Mouse (Mus musculus): ENCODE data around the gene Dclk2. TPM values are rescaled to one million over a fixed set of nuclear protein-coding genes. Genes with fewer than 3 reads are reported as not detected.
A peak's percentile ranks its signal among the peaks of the same experiment; 100 is the strongest.

Gene Dclk2
- polyA plus RNA-seq, 1 experiment, result 3.5 TPM

DNA sequence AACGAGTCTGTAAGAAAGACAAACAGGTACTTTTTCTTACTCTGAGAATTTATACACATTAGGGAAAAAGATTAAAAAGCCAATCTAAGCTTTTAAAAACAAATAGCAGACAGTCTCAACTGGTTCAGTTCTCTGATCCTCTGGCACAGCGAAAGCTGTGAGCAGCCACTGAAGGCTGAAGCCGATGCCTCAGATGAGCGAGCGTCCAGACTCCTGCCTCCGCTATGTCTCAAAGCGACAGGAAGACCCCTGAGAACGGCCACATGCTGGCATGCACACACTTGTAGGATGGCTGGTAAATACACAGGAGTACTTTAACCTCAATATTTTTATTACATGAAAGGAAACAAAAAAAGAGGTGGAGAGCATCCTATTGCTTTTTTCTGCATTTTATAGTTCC, 160.8 kb downstream of the Dclk2 start:
- TF ChIP-seq POLR2A (IDR thresholded peaks at IDR 0.05; ENCODE audit: borderline replicate concordance, extremely low read depth, low read depth, low read length) (no peak), CTCF (IDR thresholded peaks at IDR 0.05; ENCODE audit: insufficient read depth, low read length) (no peak)
- Histone ChIP-seq H3K4me1 (ENCODE audit: control insufficient read depth, insufficient read depth, low read length) (no peaks in the 10 kb centered on the region), H3K4me3 (replicated peaks; ENCODE audit: extremely low read depth, low read depth, low read length) (no peak overlapping the region)
- no peak for DNase-seq
- WGBS, result 85% methylated on average over 8 of the region's 8 CpGs

GRCm38 (mm10) chr3:86759383-86759782, 161.3 kb downstream of the Dclk2 start:
- no peak for DNase-seq
- H3K4me3 ChIP-seq (replicated peaks; ENCODE audit: extremely low read depth, low read depth, low read length), result no peak overlapping the region
- H3K4me1 ChIP-seq (ENCODE audit: control insufficient read depth, insufficient read depth, low read length), result no peaks in the 10 kb centered on the region
- 82% methylated on average over 1 of the region's 1 CpGs for WGBS
- TF ChIP-seq CTCF (IDR thresholded peaks at IDR 0.05; ENCODE audit: insufficient read depth, low read length), result no peak
- TF ChIP-seq POLR2A (IDR thresholded peaks at IDR 0.05; ENCODE audit: borderline replicate concordance, extremely low read depth, low read depth, low read length), result no peak

DNA sequence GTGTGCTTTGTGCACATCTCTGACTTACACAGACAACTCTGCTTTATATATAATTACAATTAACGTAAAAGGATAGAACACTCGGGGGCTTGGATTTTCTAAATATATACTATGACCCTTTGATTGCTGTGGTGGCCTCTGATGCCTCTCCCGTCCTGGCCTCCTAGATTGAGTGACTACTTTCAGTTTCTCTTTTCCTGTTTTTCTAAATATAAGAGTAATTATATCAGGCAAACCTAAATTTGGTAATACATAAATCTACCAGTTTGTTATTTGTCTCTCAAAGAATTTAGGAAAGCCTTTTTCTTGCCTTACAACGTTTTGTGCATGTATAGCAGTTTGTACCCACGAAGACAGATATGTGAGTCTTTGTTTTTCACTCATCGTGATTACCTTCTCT, 161.9 kb downstream of the Dclk2 start:
- no peak for TF ChIP-seq POLR2A (IDR thresholded peaks at IDR 0.05; ENCODE audit: borderline replicate concordance, extremely low read depth, low read depth, low read length)
- TF ChIP-seq CTCF (IDR thresholded peaks at IDR 0.05; ENCODE audit: insufficient read depth, low read length), result no peak
- Histone ChIP-seq H3K4me3 (replicated peaks; ENCODE audit: extremely low read depth, low read depth, low read length) (peak overlapping the region; percentile 45), H3K4me1 (ENCODE audit: control insufficient read depth, insufficient read depth, low read length) (no peaks in the 10 kb centered on the region)
- WGBS, result 58% methylated on average over 6 of the region's 6 CpGs
- DNase-seq, result no peak

GRCm38 (mm10) chr3:86756548-86756947, 164.1 kb downstream of the Dclk2 start:
- H3K4me3 ChIP-seq (replicated peaks; ENCODE audit: extremely low read depth, low read depth, low read length), result no peak overlapping the region
- H3K4me1 ChIP-seq (ENCODE audit: control insufficient read depth, insufficient read depth, low read length), result no peaks in the 10 kb centered on the region
- WGBS, result 65% methylated on average over 1 of the region's 1 CpGs
- DNase-seq, result no peak
- TF ChIP-seq POLR2A (IDR thresholded peaks at IDR 0.05; ENCODE audit: borderline replicate concordance, extremely low read depth, low read depth, low read length), result no peak

GRCm38 (mm10) chr3:86754595-86755557, 165.8 kb downstream of the Dclk2 start:
- Histone ChIP-seq H3K4me3 (replicated peaks; ENCODE audit: extremely low read depth, low read depth, low read length) (no peak overlapping the region), H3K4me1 (ENCODE audit: control insufficient read depth, insufficient read depth, low read length) (no peaks in the 10 kb centered on the region)
- WGBS, result 82% methylated on average over 14 of the region's 14 CpGs
- TF ChIP-seq POLR2A (IDR thresholded peaks at IDR 0.05; ENCODE audit: borderline replicate concordance, extremely low read depth, low read depth, low read length) (no peak), CTCF (IDR thresholded peaks at IDR 0.05; ENCODE audit: insufficient read depth, low read length) (no peak)
- DNase-seq, result no peak

DNA sequence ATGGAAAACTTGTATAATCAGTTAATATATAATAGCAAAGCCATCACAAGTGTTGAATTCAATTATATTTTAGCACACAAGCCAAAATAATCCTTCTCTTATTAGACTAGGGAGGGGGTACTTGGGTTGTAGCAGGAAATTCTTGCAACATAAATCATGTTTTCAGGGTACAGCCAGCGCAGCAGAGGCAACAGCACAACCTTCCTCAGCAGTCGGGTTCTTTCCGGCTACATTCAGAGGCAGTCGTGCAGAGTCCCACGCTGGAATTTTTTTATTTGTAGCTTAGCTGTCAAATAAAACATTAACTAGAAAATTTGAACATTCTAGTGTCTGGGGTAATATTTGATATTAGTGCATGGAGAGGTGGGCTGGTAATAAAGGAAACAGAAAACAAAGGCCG, 166.5 kb downstream of the Dclk2 start:
- Histone ChIP-seq H3K4me1 (ENCODE audit: control insufficient read depth, insufficient read depth, low read length) (no peaks in the 10 kb centered on the region), H3K4me3 (replicated peaks; ENCODE audit: extremely low read depth, low read depth, low read length) (no peak overlapping the region)
- no peak for DNase-seq
- 43% methylated on average over 6 of the region's 6 CpGs for WGBS
- no peak for TF ChIP-seq CTCF (IDR thresholded peaks at IDR 0.05; ENCODE audit: insufficient read depth, low read length)
- TF ChIP-seq POLR2A (IDR thresholded peaks at IDR 0.05; ENCODE audit: borderline replicate concordance, extremely low read depth, low read depth, low read length), result no peak

DNA sequence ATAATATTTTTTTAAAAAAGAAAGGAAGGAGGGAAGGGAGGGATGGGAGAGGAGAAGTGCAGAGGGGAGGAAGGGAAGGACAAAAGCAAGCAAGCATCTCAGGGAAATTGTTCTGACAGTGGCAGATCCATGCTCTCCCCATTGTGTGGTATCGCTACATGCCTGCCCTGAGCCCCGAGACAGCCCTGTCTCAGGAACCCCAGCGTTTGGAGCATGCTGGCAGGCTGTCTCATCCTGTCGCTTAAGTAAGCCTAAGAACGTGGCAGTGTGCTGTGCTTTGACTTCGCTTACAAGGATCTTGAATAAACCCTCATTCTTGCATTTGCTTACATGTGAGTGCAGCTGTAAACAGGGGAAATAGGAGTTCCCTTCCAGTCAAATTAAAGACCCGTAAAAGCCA, 170.0 kb downstream of the Dclk2 start:
- no peak for DNase-seq
- no peaks in the 10 kb centered on the region for H3K4me1 ChIP-seq (ENCODE audit: control insufficient read depth, insufficient read depth, low read length)
- H3K4me3 ChIP-seq (replicated peaks; ENCODE audit: extremely low read depth, low read depth, low read length), result no peak overlapping the region
- no peak for TF ChIP-seq CTCF (IDR thresholded peaks at IDR 0.05; ENCODE audit: insufficient read depth, low read length)
- TF ChIP-seq POLR2A (IDR thresholded peaks at IDR 0.05; ENCODE audit: borderline replicate concordance, extremely low read depth, low read depth, low read length), result no peak
- 45% methylated on average over 7 of the region's 7 CpGs for WGBS

DNA sequence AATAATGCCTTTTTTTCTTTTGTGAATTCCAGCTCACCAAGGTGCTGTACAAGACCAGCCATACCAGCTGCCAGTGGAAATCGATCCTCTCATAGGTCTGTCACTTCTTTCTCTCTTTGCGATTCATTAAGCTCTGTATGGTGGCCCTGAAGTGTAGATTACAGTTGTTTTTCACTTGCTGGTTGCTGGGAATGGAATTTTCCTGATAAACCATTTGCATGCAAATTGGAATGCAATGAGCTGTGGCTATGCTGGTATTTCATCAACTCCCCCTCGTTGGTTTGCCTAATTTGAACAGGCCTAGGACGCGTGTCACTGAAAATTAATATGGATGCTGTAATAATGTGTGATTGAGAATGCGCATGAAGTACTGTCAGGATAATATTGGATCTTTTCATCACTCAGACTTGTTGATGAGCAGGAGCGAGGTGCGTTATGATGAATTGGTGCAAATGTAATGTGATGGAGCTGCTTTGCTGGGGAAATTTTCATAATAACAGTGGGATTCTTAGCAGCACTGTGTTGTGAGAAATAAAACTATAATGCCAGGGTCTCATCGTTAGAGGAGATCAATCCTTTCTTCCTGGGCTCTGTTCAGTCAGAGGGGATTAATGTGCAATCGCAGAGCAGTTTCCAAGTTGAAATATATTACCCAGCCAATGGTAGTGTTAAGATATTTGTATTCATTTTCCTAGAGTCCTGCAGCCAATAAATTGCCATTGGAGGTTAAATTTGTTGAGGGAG, 174.7 kb downstream of the Dclk2 start:
- Histone ChIP-seq H3K4me3 (replicated peaks; ENCODE audit: extremely low read depth, low read depth, low read length) (no peak overlapping the region), H3K4me1 (ENCODE audit: control insufficient read depth, insufficient read depth, low read length) (no peaks in the 10 kb centered on the region)
- DNase-seq, result no peak
- TF ChIP-seq CTCF (IDR thresholded peaks at IDR 0.05; ENCODE audit: insufficient read depth, low read length) (no peak), POLR2A (IDR thresholded peaks at IDR 0.05; ENCODE audit: borderline replicate concordance, extremely low read depth, low read depth, low read length) (no peak)
- 84% methylated on average over 10 of the region's 10 CpGs for WGBS

GRCm38 (mm10) chr3:86745348-86745747, 175.3 kb downstream of the Dclk2 start:
- TF ChIP-seq POLR2A (IDR thresholded peaks at IDR 0.05; ENCODE audit: borderline replicate concordance, extremely low read depth, low read depth, low read length), result no peak
- no peak for TF ChIP-seq CTCF (IDR thresholded peaks at IDR 0.05; ENCODE audit: insufficient read depth, low read length)
- no peaks in the 10 kb centered on the region for H3K4me1 ChIP-seq (ENCODE audit: control insufficient read depth, insufficient read depth, low read length)
- DNase-seq, result no peak
- 77% methylated on average over 4 of the region's 4 CpGs for WGBS
- H3K4me3 ChIP-seq (replicated peaks; ENCODE audit: extremely low read depth, low read depth, low read length), result no peak overlapping the region
